Mouse (Mus musculus): ENCODE data around the gene Olfr615.
"Not testable (repeated sequence)": the region's sequence is repeated elsewhere in the genome, so short reads cannot be mapped to it uniquely, and the experiment has no call there.

Gene Olfr615

DNA sequence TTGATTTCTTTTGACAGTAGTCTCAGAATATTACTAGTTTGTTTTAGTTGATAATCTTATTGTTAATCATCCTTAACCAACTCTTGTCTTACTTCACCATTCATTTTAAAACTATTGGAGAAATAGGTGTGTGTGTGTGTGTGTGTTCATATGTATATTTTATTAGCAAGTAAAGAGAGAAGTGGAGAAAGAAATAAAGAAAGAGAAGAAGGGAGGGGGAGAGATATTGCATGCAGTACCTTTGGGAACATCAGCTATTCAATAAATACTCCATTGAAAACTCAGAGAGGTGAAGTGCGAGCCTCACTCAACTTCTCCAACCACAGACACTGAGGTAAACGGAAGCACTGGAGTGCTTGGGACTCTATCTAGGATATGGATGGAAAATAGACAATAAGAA, at the start of gene Olfr615:
TSS of gene Olfr615 (plus strand) at position 301 of the 400 bp plus-strand sequence.
- no peak for DNase-seq (ENCODE audit: low spot score in 2 of 2)

DNA sequence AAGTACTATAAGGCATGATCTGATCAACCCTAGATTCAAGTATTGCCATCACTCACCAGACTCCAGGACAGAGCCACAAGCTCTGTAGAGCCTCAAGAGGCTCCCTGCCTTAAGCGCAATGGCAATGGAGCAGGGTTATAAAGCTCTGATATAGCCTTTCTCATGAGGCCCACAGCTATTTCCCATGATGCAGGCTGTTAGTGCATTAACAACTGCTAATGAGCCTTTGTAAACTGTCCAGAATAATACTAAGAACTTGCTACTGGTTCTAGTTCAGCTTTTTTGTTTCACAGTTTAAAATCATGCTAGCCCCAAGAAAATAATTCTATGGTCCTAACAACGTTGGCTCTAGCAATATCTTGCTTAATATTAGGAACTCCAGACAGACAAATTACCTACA, 43.9 kb upstream of the Olfr615 start, which contains the start of gene Olfr610:
TSS of gene Olfr610 (minus strand) at position 101 of the 400 bp plus-strand sequence.
- DNase-seq (ENCODE audit: low spot score in 2 of 2), result no peak

DNA sequence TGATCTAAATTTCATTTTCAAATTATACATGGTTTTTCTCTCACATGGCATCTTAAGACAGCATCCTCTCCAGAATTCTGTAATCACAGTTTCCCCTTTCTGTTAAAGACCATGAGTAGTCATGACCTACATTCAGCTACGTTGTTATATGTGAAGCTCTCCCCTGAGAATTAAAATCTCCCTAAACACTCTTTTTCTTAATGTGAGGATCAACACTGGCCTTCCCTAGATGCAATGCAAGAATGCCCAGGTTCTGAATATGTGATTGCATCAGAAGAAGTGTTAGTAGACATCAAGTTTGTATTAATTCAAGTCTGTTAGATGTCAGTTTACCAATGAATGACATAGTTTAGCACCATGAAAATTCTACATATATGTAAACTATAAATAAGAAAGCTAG, 35.1 kb upstream of the Olfr615 start, which contains the start of gene Olfr611:
TSS of gene Olfr611 (minus strand) at position 101 of the 400 bp plus-strand sequence.
- DNase-seq (ENCODE audit: low spot score in 2 of 2), result not testable (repeated sequence)

DNA sequence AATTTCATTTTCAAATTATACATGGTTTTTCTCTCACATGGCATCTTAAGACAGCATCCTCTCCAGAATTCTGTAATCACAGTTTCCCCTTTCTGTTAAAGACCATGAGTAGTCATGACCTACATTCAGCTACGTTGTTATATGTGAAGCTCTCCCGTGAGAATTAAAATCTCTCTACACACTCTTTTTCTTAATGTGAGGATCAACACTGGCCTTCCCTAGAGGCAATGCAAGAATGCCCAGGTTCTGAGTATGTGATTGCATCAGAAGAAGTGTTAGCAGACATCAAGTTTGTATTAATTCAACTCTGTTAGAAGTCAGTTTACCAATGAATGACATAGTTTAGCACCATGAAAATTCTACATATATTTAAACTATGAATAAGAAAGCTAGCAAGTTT, 13.3 kb upstream of the Olfr615 start, which contains the start of gene Olfr612:
TSS of gene Olfr612 (minus strand) at position 101 of the 400 bp plus-strand sequence.
- DNase-seq (ENCODE audit: low spot score in 2 of 2), result not testable (repeated sequence)

DNA sequence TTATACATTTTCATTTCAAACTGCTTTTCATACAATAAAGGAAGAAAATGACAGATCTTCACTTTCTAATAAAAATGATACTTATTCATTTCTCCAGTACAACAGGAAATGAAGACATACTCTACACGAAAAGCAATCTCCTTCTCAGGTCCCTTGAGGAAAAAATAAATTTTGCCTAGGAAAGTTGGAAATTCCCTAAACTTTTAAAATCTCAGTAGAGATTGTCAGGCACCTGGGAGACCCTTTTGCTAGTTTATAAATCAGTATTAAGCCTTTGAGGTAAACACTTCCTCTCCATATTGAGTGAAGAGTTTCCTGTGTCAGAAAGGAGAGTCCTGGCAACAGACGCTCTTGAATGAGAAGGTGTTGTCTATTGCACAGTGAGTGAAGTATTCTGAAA, 8.1 kb upstream of the Olfr615 start, which contains the start of gene Olfr613:
TSS of gene Olfr613 (plus strand) at position 301 of the 400 bp plus-strand sequence.
- DNase-seq (ENCODE audit: low spot score in 2 of 2), result no peak

DNA sequence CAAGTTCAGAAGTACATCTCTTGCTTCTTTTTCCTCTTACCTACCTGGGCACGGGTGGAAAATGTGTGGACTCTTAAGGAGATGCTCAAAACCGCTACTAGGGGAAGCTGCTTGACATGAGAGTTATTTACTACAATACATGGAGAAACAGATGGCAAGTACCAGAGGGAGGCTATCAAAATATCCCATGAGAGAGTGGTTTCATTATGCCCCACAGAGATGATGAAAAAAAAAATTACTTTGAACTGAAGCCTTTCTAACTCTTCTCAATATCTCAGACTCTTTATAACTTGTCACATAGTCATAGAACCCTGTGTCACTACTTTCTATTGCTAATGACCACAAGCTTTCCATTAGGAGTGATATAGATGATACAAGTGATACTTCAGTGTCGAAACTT, 13.2 kb downstream of the Olfr615 start, which contains the start of gene Olfr616:
TSS of gene Olfr616 (minus strand) at position 101 of the 400 bp plus-strand sequence.
- DNase-seq (ENCODE audit: low spot score in 2 of 2), result no peak

DNA sequence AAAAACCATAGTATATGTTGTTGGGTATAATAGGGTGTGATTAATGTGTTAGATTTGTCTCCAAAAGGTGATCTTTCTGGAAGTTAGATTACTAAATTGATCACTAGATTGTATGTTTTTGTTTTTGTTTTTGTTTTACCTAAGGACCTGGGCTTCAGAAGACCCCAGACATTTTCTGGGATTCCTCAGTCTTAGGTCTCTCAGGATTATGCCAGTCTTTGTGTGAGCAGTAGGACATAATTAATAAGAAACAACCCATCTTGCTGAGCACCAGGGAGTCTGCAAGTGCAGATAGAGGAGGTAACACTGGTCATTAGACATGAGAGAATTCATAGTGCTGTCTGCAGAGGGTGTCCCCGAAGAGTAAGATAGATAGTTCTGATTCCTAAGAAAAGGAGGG, 16.9 kb downstream of the Olfr615 start, which contains the start of gene Olfr617:
TSS of gene Olfr617 (plus strand) at position 301 of the 400 bp plus-strand sequence.
- DNase-seq (ENCODE audit: low spot score in 2 of 2), result no peak

DNA sequence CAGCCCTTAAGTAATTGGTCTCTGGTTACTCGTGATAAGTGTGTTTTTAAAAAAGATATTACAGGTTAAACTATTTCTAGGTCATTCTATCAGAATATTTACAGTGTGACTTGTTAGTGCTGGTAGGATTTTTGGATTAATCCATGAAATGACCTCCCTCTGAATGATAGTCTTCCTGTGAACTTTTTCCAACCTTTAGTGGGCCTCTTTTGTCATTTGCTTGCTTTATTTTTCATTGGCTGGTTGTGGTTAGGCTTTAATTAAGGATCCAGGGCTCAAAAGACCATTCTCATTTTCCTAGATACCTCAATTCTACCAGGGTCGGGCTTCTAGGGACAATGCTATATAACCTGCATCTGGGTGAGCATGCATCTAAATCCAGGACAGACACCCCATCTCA, 33.9 kb downstream of the Olfr615 start, which contains the start of gene Olfr618:
TSS of gene Olfr618 (plus strand) at position 301 of the 400 bp plus-strand sequence.
- no peak for DNase-seq (ENCODE audit: low spot score in 2 of 2)

DNA sequence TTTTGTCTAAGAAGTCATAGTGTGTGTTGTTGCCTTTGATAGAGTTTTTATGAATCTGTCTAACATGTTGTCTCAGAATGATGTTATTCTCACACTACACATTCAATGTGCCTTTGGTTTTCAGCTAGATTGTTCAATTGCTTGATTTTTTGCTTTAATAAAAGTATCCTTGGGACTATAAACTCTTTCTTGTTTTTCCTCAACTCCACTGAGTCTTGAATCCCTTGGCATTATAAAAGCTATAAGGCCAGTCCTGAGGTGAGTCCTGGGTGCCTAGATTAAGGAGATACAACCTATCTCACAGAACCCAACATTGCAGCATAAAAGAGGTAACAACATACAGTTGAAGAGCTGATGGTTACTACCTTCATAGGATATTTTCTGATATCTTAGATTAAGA, 44.4 kb downstream of the Olfr615 start, which contains the start of gene Olfr619:
TSS of gene Olfr619 (plus strand) at position 301 of the 400 bp plus-strand sequence.
- no peak for DNase-seq (ENCODE audit: low spot score in 2 of 2)

DNA sequence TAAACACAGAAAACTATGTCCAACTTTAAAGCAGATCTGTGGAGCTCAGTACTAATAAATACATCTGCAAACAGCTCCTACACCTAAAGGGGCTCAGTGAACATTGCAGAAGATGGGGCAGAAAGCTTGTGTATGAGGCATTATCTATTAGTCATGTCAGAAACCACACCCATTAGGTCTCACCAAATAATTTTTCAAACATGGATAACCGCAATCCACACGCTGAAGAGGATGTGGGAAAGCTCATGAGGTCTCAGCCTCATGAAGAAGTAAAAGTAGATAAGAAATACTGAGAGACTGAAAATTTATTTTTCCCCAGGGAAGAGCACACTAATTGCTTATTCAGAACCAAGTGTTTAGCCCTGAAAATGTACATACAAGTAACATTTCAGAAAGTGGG, 51.5 kb downstream of the Olfr615 start:
- DNase-seq (ENCODE audit: low spot score in 2 of 2), result no peak

DNA sequence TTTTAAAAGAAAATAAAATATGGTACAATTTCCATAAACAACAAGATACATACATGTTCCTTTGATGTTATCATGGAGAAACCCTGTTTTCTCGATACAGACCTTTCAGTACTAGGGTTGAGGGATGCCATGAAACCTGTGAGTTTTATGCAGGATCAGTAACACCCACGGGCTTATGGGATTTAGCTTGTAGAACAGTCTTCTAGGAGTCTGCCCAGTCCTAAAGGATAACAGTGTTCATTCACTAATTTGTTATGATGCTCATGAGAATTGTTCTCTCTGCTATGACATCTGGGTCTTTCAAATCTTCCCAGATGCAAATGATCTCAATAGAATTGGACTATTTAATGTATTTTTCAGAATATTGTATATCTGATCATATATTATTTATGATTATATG, 56.6 kb downstream of the Olfr615 start, which contains the start of gene Olfr620:
TSS of gene Olfr620 (minus strand) at position 101 of the 400 bp plus-strand sequence.
- no peak for DNase-seq (ENCODE audit: low spot score in 2 of 2)
